Mouse (Mus musculus) retina, embryonic 14.5 days (tissue): ENCODE measurements at regions not wholly inside any gene's neighbourhood (a gene's known extent, or its start where the extent isn't known, plus 50 kb on each side); places are given as distances from the start of the nearest gene placed in this dataset.

Source experiments
- DNase-seq: peaks from one replicate; pipeline ENCODE4 v3.0.0-alpha.2; 2015; ENCODE audit warnings: low spot score

DNA sequence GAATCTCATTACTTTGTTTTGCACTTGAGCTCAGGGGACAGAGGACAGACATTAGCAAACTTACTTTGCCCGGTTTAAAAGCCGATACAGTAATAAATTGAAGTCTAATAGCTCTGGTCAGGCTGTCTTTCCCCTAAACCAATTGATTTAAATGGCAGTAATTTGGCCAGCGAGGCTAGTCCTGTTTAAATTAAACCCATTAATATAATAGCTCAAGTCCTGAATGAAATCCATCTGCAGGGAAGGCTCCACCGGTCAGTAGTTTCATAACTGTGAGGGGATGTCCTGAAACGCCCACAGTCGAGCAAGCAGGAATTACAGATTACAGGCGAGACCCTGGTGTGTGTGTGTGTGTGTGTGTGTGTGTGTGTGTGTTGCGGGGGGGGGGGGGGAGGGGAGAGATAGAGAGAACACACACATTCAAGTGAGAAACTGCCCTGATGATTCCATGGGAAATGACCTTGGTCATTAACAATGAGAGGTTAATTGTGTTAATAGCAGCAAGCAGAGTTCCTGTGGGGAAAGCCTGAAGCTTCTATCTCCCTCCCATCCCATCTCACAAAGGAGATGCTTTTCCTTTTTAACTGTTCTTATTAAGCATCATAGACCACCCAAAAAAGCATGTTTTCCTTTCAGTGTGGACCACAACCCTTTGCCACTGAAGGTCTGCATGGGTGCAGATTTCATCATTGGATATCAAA lies 294.0 kb upstream of the Tle4 start:
- DNase-seq = peak; percentile 77

DNA sequence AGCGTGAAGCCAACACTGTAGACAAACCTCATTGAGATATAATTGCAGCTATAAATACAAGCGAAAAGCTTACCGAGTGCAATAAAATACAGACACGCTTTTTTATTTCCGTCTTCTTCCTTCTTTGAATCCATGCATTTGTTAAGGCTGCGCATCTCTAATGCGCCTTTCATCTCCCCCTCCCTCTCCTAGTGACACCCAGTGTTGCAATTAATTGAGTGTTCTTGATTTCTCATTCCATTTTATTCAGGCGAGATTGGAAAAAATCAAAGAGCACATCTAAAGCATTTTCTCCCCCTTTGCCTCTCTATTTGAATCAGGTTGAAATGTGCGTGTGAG lies 293.2 kb upstream of the Tle4 start:
- no peak for DNase-seq

DNA sequence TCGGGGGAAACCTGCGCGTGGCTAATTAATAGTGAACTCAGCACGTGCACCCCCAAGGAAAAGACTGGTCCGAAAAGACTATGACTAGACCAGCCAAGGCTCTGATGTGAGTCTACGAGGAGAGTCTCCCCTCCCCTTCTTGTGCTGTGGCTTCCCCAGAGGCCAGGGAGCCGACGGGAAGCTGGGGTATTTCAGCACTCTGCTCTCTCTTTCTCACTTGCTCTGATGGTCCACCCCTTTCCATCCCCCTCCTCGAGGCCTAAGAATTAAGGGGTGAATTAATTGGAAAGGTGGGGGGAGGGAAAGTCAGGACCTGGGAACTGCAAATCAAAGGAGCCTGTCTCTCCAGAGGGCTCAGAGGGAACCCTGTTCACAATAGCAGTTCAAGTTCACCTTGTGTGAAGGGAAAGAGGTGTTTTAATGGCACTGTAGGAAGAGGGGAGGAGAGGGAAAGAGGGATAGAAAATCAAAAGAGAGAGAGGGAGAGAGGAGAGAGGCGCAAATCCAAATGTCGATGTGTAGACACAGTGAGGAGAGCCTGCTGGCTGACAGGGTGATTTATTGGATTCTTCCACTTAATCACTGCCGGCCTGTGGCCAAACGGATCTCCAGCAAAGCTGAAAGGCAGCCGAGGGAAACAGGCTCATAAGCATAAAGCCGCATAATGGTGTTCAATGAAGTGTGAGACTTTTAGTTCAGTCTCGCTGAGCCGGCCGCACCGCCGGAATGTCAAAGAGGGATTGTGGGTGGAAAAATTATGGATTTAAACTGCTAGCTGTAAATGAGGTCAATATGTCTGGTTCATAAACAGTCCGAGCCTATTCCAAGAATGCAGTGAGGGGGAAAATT lies 292.6 kb upstream of the Tle4 start:
- DNase-seq = peak; percentile 96

DNA sequence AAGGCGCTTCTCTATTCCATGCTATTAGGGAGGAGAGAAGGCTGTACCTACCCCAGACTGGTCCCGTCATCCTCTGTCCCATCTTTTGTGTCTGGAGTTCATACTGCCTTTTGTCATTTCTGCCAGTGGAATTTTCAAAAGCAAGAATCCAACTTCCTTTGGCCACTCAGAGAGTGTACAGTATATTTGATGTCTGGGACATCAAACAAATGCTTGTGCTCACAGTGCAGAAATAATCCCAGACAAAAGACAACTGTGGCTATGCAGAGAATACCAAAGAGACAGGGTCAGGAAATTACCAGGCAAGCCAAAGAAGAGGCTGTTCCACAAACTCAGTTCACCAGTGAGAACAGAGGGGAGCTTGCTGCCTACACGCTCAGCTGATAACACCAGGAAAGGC lies 291.9 kb upstream of the Tle4 start:
- DNase-seq = no peak

DNA sequence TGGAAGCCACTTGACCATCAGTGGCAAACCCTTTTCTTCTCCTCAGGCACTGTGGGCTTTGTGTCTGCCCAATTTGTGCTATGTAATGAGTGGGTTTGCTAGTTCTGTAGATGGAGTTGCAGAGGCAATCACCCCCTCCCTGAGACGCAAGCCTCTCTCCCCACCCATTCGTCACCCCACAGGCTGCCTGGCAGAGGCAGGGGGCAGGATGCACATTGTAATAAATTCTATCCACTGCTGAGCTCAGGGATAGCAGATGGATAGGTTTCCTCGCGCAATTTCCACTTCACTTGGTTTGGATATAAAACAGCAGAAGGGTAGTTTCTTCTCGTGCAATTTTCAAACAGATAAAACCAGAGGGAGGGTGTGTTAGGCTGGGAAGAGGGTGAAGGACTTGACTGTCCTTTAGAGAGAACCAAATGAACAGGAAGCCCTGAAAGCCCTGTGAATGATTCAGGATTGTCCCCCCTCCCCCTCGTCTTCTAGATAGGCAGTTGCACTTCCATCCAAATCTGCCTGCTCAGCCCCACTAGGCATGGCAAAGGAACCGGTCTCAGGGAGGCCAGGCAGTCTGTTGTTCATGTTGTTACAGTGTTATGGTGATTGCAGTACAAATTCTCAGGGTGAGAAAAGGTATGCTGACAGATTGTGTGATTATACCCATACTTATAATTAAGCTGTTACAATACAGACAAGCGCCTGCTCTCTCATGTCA lies 286.0 kb upstream of the Tle4 start:
- DNase-seq = peak; percentile 30

DNA sequence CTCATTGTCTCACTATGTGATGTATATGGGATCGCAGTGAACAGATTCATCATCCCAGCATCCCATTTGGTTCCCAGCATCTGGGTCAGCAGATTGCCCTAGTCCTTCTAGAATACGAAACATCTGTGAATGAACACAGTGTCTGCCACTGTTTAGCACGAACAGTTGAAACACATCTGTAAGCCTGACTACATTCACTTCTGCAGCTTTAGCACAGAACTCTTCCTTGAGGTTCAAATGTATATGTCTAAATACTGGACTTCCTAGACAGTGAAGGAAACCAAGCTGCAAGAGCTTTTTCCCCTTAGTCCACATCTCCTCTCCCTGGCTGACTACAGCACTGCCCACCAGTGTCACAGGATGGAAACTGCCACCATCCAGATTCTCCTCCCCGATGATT lies 283.0 kb upstream of the Tle4 start:
- no peak for DNase-seq

DNA sequence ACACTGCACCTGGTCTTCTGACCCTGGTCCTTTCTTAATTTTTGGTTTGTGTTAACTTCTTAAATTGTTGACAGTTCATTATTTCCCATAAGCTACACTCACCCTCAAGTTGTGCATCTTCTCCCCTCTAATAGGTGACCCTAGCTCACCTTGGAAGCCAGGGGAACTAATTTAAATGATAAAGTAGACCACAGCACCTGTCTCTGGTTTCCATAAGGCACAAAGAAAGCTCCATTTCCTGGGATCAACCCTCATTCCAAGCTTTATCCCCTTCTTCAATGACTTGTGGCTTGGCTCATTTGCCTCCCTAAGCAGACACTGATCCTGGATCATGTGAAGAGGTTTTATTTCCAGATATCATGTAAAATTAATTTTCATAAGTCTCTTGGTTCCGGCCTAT lies 276.1 kb upstream of the Tle4 start:
- DNase-seq = no peak

DNA sequence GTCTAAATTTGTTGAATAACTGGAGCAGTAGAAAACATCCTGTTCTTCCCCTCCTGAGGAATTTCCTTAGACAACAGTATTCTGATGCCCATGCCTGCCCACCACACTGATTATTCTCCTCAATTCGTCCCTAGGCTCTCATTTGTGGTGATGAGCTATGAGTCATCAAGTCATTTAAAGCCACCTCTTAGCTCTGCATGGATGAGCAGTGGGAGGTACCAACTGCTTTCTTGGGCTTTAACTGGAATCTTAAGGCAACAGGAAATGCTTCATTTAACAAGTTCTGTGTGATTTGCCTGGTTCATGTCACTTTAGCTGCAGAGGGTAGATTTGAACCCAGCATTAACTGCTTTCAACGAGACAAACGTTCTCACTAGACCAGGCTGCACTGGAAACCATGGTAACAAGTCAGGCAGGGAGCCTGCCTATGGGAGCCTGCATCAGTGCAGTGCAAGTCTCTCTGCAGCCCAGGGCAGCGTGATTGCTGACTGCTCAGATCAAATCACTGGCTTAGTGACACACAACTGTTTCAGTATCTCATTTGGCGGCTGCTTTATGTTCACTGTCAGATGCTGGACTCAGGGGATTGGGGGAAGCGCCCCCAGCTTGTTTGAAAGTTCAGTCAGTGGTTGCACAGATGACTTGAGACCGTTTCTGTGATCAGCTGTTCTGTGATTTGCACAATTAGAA lies 273.5 kb upstream of the Tle4 start:
- peak; percentile 73 for DNase-seq

DNA sequence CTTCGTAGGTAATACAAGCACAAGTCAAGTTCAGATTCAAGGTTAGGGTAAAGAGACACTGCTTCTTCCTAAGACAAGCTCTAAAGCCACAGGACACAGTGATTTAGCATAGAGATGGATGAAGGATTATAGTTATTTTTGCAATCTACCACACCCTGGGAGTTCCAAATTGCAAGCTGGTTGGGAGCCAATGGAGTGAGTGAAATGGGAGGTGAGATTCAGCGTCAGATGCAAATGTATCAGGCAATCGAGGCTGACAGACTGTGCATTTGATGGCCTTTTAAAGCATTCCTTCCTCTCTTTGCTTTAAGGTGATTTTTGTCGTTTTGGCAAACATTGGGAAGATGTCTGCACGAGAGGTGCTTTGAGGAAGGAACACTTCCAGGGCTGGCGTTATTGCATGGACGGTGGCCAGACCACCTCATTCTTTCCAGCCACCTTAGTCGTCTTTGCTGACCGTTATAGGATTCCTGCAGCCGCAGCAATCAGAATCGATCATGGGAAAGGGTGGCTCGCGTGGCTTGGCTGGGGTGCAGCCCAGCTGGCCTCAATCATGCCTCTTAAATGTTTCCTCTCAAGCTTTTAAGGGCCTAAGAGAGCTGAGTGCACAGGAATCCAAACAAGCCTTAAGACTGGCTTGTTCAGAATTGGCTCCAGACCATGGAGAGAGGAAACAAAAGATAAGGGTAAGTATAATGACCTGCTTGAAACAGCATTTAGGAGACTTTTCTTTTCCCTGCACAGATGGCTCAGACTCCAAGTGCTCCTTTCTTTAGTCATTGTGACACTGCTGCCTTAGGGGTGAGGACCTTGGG lies 265.0 kb upstream of the Tle4 start:
- no peak for DNase-seq

DNA sequence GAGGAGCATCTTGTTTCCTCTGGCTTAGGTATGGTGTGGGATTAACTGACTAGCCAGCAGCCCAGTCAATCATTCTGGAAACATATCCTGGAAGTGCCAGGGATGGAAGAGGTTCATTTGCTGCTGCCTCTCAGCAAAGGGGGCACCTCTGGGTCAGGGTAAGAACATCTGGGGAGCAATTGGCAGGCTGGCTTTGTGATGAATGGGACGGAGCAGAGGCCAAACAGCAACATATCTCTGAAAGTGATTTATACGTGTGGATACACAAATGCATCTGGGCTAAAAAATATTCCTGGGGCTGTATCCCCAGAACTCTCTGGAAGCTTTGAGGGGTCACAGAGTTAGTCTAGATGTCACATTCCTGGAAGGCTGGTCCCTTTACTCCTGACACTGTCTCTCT lies 257.2 kb upstream of the Tle4 start:
- DNase-seq = no peak

DNA sequence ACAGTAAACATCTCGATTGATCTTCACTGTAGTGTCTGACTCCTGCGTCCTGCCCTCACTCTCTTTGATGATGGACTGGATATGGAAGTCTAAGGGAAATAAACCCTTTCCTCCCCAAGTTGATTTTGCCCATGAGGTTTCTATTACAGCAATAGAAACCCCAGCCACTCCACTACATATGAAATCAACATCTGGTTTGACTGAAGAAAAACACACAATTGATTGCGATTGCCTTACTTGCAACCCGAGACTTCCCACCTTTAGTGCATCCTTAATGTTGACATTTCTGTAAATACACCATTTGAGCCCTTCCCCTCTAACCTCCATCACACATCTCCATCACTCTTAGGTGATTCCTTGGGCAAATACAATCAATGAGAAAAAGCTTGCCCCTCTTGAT lies 255.6 kb upstream of the Tle4 start:
- DNase-seq = no peak

DNA sequence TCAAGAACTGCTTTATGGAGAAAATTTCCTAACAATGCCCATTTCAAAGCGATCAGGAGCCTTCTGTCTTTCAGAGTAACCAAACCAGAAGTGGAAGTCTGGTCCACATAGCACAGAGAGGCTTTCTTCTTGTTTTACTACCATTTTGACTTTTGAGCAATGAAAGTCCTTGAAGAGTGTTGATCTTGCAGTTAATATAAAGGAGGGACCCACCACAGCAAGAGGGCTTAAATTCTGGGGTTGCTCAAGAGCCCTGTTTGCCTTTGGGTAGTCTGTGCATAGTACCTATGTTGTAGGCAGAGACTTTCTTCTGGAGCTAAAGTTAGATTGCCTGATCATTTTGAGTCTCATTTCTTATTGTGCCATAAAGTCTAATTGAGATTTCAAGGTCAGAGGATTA lies 251.7 kb upstream of the Tle4 start:
- no peak for DNase-seq

DNA sequence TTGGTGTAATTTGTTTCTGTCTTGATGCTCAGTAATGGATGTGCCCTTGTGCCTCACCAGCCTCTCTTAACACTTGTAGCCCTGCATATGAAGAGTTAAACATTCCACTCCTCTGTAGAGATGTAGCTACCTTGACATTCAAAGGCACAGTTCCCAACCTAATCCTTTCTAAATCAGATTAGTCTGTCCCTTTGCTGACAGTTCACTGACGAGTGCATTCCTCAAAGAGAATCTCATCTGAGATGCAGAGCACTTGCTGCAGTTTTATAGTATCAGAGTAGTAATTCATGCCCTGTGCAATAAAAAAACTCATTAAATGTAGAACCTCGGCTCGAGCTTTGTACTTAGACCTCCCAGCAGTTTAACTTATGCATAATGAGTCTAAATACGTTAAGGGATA lies 249.3 kb upstream of the Tle4 start:
- no peak for DNase-seq

DNA sequence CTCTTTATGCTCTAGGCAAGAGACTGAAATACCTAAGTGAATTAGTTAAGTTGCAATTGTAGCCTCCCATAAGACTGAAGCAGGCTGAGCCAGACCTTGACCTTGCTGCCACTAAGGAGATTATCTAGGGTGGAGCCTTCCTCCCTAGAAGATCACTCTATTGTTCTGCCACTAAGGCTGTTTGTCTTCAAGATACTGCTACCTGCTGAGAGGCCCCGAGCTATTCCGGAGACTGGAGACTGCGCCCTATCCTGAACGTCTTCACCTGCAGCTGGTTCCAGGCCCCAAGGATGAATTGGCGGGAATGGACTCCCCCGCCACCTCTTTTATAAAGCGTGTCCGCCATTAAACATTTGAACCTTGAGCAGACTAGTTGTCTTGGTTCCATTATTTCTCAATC lies 237.8 kb upstream of the Tle4 start:
- DNase-seq = no peak

DNA sequence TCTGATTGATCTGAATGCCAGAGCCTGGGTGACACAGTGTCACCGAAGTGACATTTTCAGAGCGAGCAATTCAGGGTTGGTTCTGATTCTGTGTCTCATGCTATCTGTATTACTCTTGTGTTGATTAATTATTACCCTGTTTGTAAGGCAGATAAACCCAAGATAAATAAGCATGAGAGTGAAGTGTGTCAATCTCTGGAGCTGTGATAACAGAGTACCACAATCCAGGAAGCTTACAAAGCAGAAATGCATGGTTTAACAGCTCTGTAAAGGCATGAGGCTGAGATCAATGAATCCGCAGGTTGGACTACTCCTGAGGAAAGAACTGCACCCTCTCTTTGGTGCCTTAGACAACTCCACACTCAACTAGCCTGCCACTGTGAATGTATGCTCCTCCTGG lies 218.5 kb upstream of the Tle4 start:
- no peak for DNase-seq

DNA sequence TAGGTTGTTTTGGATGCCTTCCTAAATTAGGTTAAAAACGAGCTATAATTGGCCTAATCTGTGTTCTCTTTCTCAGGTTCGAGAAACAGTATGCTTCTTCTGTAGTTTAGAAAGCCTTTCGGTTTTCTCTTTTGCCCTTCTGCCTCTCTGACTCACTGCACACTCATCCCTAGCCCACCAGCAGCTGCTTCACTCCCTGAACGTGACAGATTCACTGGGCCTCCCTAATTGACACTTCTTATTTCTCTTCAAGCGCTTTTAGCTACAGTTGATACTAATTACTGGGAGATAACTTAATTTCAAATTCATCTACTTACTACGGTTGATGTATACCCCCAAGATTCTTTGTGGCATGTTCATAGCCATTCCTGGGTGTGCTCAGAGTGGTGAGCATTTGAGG lies 208.9 kb upstream of the Tle4 start:
- peak; percentile 35 for DNase-seq

DNA sequence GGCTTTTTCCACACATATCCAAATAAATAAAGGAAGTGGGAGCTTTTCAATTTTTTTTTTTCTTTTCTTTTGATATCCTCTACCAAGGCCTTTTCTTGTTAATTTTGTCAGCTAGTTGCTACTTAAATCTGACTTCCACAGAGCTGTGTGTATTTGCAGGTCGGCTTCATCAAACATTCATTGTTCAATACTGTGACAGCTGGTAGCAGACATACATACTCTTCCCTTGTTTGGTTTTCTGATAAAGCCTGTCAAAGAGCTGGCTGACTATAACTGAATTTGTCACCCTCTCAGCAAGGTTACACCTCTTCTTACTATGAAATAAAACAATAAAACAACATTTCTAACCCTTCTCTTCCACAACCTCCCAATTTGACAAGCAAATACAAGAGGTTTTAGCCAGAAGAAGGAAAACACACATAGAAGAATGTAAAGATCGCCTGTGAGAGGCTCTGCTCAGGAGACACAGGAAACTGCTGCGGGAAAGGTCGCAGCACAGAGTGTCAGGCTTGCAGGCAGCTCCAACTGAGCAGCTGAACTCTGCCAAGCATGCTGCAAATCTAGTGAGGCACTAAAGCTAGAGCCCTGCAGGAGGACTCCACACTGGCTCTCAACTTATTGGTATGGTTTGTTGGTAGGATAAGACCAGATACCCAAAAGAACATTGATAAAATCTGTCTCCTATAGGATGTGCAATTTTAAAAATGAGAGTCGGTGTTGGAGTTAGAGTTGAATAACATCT lies 205.2 kb upstream of the Tle4 start:
- DNase-seq = peak; percentile 52

DNA sequence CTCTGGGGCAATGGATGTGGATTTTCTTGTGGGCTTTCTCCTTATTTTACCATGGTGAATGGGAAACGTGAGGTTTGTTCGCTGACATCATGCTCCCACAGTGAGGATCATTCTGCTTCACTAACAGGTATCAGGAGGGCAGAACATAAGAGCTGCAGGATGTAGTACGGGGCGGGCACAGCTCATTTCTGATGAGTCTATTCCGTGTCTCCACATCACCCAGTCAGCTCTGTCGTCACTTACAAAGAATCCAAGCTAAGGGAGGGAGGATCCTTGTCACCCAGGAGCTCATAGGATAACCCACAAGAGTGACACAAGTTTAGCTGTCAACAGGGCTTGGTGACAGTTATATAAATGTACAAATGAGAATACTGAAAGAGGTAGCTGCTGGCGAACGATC lies 203.8 kb upstream of the Tle4 start:
- no peak for DNase-seq

DNA sequence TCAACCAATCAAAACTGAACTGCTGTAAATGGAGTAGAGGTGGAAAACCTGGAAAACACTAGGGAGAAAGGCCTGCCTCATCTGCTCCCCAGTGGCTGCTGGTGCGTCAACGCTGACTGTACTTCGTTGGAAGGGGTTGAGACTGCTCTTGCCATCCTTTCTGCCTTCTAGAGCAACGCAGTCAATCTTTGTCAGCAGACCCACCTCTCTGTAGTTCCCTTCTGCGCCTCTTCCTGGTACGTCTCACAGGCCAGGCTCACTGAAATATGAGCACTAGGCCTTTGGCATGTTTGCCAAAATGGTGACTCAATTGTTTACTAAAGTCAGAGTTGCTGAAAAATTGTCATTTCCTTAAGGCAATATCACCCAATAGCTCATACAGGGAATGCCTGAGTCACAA lies 201.2 kb upstream of the Tle4 start:
- no peak for DNase-seq

DNA sequence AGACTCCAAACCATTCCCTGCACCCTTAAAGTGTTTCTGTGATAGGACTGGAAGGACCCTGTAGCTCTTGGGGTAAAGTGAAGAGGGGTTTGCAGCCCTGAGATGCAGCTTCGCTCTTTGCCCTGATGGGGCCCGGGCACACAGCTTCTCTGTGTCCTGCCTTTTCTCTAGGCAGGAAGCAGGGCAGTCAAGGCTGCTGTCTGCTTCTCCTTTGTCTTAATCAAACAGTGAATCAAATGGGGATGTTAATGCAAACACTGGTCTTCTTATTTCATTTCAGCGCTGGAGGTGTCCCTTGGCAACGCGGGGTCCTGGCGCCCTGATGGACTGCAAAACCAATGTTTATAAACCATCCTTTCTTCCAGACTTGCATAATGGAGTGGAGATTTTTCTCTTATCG lies 200.6 kb upstream of the Tle4 start:
- DNase-seq = no peak

DNA sequence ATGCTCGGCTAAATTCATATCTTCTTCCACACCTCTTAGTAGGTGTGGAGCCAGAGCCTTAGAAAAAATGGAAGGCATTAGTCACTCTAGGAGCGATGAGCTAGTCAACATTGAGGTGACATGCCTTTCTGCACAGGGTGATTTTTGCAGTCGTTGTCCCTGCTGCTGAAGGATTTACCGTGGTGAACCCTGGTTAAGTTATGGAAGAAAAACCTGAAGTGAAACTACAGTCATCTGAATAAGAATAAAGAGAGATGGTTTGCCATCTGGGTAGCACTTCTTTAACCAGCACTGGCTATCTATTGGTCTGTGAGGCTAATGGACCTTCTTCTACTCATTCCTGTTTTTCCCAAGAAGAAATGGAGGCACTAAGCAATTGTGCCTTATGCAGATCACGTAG lies 198.1 kb upstream of the Tle4 start:
- no peak for DNase-seq
